Mouse (Mus musculus) heart, postnatal 10 days (tissue): ENCODE results near the gene Slc29a4. TPM values are rescaled to one million over a fixed set of nuclear protein-coding genes. Genes with fewer than 3 reads are reported as not detected.

ENCODE experiments used
- DNase-seq, 2 experiments: peaks; one replicate each; pipeline ENCODE4 v3.0.0; 2021
- intact Hi-C: fragments of 180-260 bp; cut with DNase I; formaldehyde crosslinking; loops from one replicate; pipeline ENCODE4 v1.15.1; 2025
- total RNA-seq, 2 experiments: library from RNA; stranded (reverse); gene quantifications; 2 replicates each; pipeline ENCODE4 v1.2.3; 2021

Gene Slc29a4
- total RNA-seq, 2 experiments from 2014 or later: 1.1 to 1.5 TPM

- intact Hi-C loops: no loop called here
- DNase-seq: no peak
Measured at GRCm38 (mm10) chr5:142728301-142728700, 36.0 kb downstream of the Slc29a4 start.

GRCm38 (mm10) chr5:142730295-142730694 lies 38.0 kb downstream of the Slc29a4 start:
- intact Hi-C loops: no loop called here
- DNase-seq: no peak

- DNase-seq: no peak
- intact Hi-C loops: no loop called here
Measured at GRCm38 (mm10) chr5:142731916-142732315, 39.6 kb downstream of the Slc29a4 start.

GRCm38 (mm10) chr5:142739941-142740340 lies 47.6 kb downstream of the Slc29a4 start:
- no peak for DNase-seq
- intact Hi-C loops: no loop called here

- no peak for DNase-seq
- intact Hi-C loops: no loop called here
Measured at GRCm38 (mm10) chr5:142747026-142747629, 54.8 kb downstream of the Slc29a4 start.

- DNase-seq: no peak
- intact Hi-C loops: no loop called here
Measured at GRCm38 (mm10) chr5:142750173-142750572, 57.9 kb downstream of the Slc29a4 start.

- intact Hi-C loops: no loop called here
- no peak for DNase-seq
Measured at GRCm38 (mm10) chr5:142752241-142752640, 59.9 kb downstream of the Slc29a4 start.

GRCm38 (mm10) chr5:142759786-142760185 lies 67.5 kb downstream of the Slc29a4 start:
- intact Hi-C loops: no loop called here
- DNase-seq: no peak

GRCm38 (mm10) chr5:142761326-142761983 lies 69.1 kb downstream of the Slc29a4 start:
- intact Hi-C loops: no loop called here
- DNase-seq: no peak

GRCm38 (mm10) chr5:142762082-142762807 lies 69.9 kb downstream of the Slc29a4 start:
- no peak for DNase-seq
- intact Hi-C loops: no loop called here

GRCm38 (mm10) chr5:142764306-142764705 lies 72.0 kb downstream of the Slc29a4 start:
- intact Hi-C loops: no loop called here
- DNase-seq: no peak

- intact Hi-C loops: loop anchor here (5.0 kb wide), 2 partner anchors 167 to 302 kb away; no protein-coding TSS in a partner anchor
Measured at GRCm38 (mm10) chr5:142764889-142765288, 72.6 kb downstream of the Slc29a4 start.

GRCm38 (mm10) chr5:142766708-142767107 lies 74.4 kb downstream of the Slc29a4 start:
- no peak for DNase-seq
- intact Hi-C loops: loop anchor here (5.0 kb wide), 2 partner anchors 166 to 301 kb away; no protein-coding TSS in a partner anchor

More at GRCm38 (mm10) chr5:142764889-142765288, 72.6 kb downstream of the Slc29a4 start:
- no peak for DNase-seq

GRCm38 (mm10) chr5:142767937-142768336 lies 75.6 kb downstream of the Slc29a4 start:
- intact Hi-C loops: loop anchor here (1.0 to 5.0 kb wide), 5 partner anchors 47 to 299 kb away; no protein-coding TSS in a partner anchor
- DNase-seq: peak; percentile 87 to 90

- intact Hi-C loops: loop anchor here (1.0 to 5.0 kb wide), 5 partner anchors 46 to 299 kb away; no protein-coding TSS in a partner anchor
- no peak for DNase-seq
Measured at GRCm38 (mm10) chr5:142768352-142769267, 76.3 kb downstream of the Slc29a4 start.

GRCm38 (mm10) chr5:142769641-142770040 lies 77.3 kb downstream of the Slc29a4 start:
- intact Hi-C loops: loop anchor here (2.0 to 5.0 kb wide), 3 partner anchors 45 to 298 kb away; no protein-coding TSS in a partner anchor
- DNase-seq: no peak

- DNase-seq: no peak
- intact Hi-C loops: no loop called here
Measured at GRCm38 (mm10) chr5:142771034-142771433, 78.7 kb downstream of the Slc29a4 start.

- no peak for DNase-seq
- intact Hi-C loops: no loop called here
Measured at GRCm38 (mm10) chr5:142771964-142772363, 79.7 kb downstream of the Slc29a4 start.
